Mouse (Mus musculus) E14TG2a.4 (cell line): ENCODE measurements around the gene Dcps.

Experiments
- CTCF ChIP-seq: conservative IDR thresholded peaks from 2 replicates; pipeline ENCODE4 v1.5.1; 2014; ENCODE audit warnings: low read length
- NANOG ChIP-seq: IDR thresholded peaks from 2 replicates; pipeline ENCODE4 v1.6.1; 2014; ENCODE audit warnings: borderline replicate concordance, low read length, mixed read lengths
- POU5F1 ChIP-seq: IDR thresholded peaks from 2 replicates; pipeline ENCODE4 v1.6.1; 2014; ENCODE audit warnings: low read length, borderline replicate concordance

GRCm38 (mm10) chr9:35203536-35203935 lies 27.7 kb upstream of the Dcps start:
- TF ChIP-seq CTCF (no peak), NANOG (no peak), POU5F1 (no peak)
